Mouse (Mus musculus) ES-Bruce4 (cell line): ENCODE results near the gene Pwp2. TPM values are rescaled to one million over a fixed set of nuclear protein-coding genes. Genes with fewer than 3 reads are reported as not detected.
A peak's percentile ranks its signal among the peaks of the same experiment; 100 is the strongest.

Experiments used
- H3K27ac ChIP-seq: 2 replicates; pipeline ENCODE4 v1.5.1; 2012; ENCODE audit warnings: low read length, inconsistent platforms; ENCODE audit not compliant: insufficient read depth
- H3K27me3 ChIP-seq: 2 replicates; pipeline ENCODE4 v1.6.1; 2012; ENCODE audit warnings: mild to moderate bottlenecking, low read length, inconsistent platforms; ENCODE audit not compliant: control insufficient read depth, poor library complexity, insufficient read depth, severe bottlenecking
- H3K36me3 ChIP-seq: 2 replicates; pipeline ENCODE4 v1.6.1; 2012; ENCODE audit warnings: inconsistent platforms, mild to moderate bottlenecking, low read length, moderate library complexity; ENCODE audit not compliant: control insufficient read depth, poor library complexity, insufficient read depth, severe bottlenecking
- H3K4me1 ChIP-seq: one replicate; pipeline ENCODE4 v1.8.1; 2011; ENCODE audit warnings: low read length; ENCODE audit not compliant: control insufficient read depth, insufficient read depth
- H3K4me3 ChIP-seq: 2 replicates; pipeline ENCODE4 v1.5.1; 2011; ENCODE audit warnings: low read depth, mild to moderate bottlenecking, low read length
- H3K9ac ChIP-seq: 2 replicates; pipeline ENCODE4 v1.6.1; 2012; ENCODE audit warnings: low read depth, mild to moderate bottlenecking, inconsistent platforms; ENCODE audit not compliant: poor library complexity, severe bottlenecking
- H3K9me3 ChIP-seq: replicated peaks from 2 replicates; pipeline ENCODE4 v1.6.1; 2012; ENCODE audit warnings: mild to moderate bottlenecking, low read length, inconsistent platforms; ENCODE audit not compliant: control insufficient read depth, poor library complexity, insufficient read depth, severe bottlenecking
- CTCF ChIP-seq: IDR thresholded peaks from one replicate; pipeline ENCODE4 v1.8.1; 2011; ENCODE audit warnings: low read depth, low read length
- EP300 ChIP-seq: IDR thresholded peaks from 2 replicates; pipeline ENCODE4 v1.6.1; 2011; ENCODE audit warnings: low read depth, low read length; ENCODE audit not compliant: insufficient read depth
- POLR2A ChIP-seq: IDR thresholded peaks from one replicate; pipeline ENCODE4 v1.8.1; 2011; ENCODE audit warnings: low read length; ENCODE audit not compliant: insufficient read depth
- polyA plus RNA-seq: library from polyadenylated mRNA; stranded (reverse); fragments of >200 nt; gene quantifications from 2 replicates; pipeline ENCODE4 v1.2.4, GENCODE M21; 2011; ENCODE audit warnings: low read depth; ENCODE audit not compliant: missing spikeins, insufficient read depth, insufficient read length

Gene Pwp2
- polyA plus RNA-seq, 1 experiment: 25.4 TPM

DNA sequence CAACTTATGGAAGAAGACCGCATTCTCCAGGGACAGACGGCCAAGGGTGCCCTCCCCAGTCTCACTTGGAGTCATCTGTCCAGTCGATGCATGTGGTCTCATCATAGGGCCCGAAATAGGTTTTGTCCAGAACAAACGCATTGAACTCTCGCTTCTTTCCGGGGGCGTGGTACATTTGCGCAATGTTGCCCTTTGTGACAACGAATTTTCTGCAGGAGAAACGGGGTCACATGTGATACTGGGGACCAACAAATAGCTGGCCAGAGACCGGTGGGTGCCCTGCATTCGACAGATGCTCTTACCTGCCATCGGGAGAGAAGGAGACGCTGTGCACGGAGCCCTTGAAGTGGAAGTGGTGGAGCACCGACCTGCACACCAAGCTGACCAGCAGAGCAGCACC lies 2.6 kb downstream of the Pwp2 start:
- peaks cover 30% of the 10 kb centered on the region for H3K36me3 ChIP-seq
- no peaks in the 10 kb centered on the region for H3K9me3 ChIP-seq

GRCm38 (mm10) chr10:78174474-78174873 lies 10.5 kb downstream of the Pwp2 start:
- H3K27me3 ChIP-seq: no peaks in the 10 kb centered on the region
- H3K9me3 ChIP-seq: no peaks in the 10 kb centered on the region
- H3K9ac ChIP-seq: no peak overlapping the region
- no peak overlapping the region for H3K4me3 ChIP-seq
- H3K36me3 ChIP-seq: peaks cover 54% of the 10 kb centered on the region
- no peaks in the 10 kb centered on the region for H3K4me1 ChIP-seq
- H3K27ac ChIP-seq: no peak overlapping the region
- TF ChIP-seq POLR2A (no peak), EP300 (no peak), CTCF (no peak)

More for the DNA sequence above, 2.6 kb downstream of the Pwp2 start:
- Histone ChIP-seq H3K4me3 (no peak overlapping the region), H3K27me3 (no peaks in the 10 kb centered on the region), H3K4me1 (no peaks in the 10 kb centered on the region), H3K27ac (no peak overlapping the region), H3K9ac (no peak overlapping the region)
- TF ChIP-seq EP300 (no peak), POLR2A (no peak), CTCF (no peak)

DNA sequence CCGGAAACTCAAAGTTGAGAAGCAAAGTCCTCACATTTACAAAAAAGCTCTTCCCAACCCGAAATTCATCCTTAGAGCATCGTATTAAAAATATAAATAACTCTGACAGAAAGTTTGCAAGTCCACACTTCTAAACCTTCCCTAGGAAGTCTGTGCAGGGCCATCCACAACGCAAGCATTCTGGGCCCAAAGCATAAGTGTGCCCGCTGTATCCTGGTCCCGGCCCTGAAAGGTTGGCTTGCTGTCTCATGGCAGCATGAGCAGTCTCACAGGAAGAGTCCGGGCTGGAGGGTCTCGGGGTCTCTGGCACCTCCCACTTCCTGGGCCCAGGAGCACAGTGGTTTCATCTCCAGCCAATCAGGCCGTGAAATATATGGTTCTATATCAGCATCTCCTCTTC lies 13.4 kb downstream of the Pwp2 start:
- no peaks in the 10 kb centered on the region for H3K27me3 ChIP-seq
- no peaks in the 10 kb centered on the region for H3K9me3 ChIP-seq
- H3K4me1 ChIP-seq: no peaks in the 10 kb centered on the region
- peaks cover 34% of the 10 kb centered on the region for H3K36me3 ChIP-seq
- H3K4me3 ChIP-seq: no peak overlapping the region
- no peak overlapping the region for H3K9ac ChIP-seq
- TF ChIP-seq POLR2A: no peak
- no peak for TF ChIP-seq CTCF
- no peak for TF ChIP-seq EP300
- no peak overlapping the region for H3K27ac ChIP-seq

DNA sequence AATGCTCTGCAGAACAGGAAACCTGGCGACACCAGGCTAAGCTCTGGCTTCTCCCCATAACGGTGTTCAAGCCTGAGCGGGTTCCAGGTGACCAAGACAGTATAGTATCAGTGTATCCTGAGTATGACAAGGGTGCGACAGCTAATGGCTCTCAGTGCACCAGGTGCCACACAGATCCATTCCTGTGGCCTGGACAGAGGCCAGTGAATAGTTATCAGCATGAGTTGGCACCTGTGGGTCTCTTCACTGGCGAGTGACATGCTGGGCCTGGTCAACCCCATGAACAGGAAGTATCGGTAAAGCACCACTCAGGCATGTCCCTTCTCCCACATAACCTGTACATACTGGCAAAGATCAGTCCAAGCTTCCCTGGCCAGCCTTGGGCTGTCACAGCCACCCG lies 13.9 kb downstream of the Pwp2 start:
- no peaks in the 10 kb centered on the region for H3K4me1 ChIP-seq
- no peaks in the 10 kb centered on the region for H3K27me3 ChIP-seq
- H3K4me3 ChIP-seq: no peak overlapping the region
- peaks cover 31% of the 10 kb centered on the region for H3K36me3 ChIP-seq
- TF ChIP-seq EP300: no peak
- TF ChIP-seq CTCF: no peak
- TF ChIP-seq POLR2A: no peak
- no peaks in the 10 kb centered on the region for H3K9me3 ChIP-seq
- H3K9ac ChIP-seq: no peak overlapping the region
- H3K27ac ChIP-seq: no peak overlapping the region

DNA sequence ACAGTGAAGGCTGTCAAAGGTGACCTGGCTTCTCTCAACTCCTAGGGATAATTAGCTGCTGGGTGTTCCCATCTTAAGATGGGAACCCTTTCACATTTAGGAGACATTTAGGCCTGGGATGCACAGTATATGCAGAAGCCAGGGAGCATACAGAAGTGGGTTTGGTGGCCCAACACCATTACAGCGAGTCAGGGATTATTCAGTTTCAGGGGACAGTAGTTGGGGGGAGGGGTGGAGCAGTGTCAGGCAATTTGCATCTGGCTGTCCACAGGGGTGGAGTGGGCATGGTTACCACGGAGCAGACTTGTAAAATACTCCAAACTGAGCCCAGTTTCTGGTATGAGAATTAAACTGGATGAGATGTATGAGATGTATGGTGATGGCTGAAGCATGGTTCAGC lies 14.5 kb downstream of the Pwp2 start:
- Histone ChIP-seq H3K9me3 (no peaks in the 10 kb centered on the region), H3K9ac (no peak overlapping the region), H3K36me3 (peaks cover 26% of the 10 kb centered on the region), H3K4me3 (no peak overlapping the region), H3K27ac (0 out of 2 replicates have a peak overlapping the region, but pooled peaks have one; percentile 3), H3K27me3 (no peaks in the 10 kb centered on the region), H3K4me1 (no peaks in the 10 kb centered on the region)
- TF ChIP-seq EP300: no peak
- no peak for TF ChIP-seq CTCF
- no peak for TF ChIP-seq POLR2A

GRCm38 (mm10) chr10:78169281-78170042 lies 15.5 kb downstream of the Pwp2 start, which contains the start of gene D10Jhu81e:
D10Jhu81e (minus strand) TSS chr10:78169782.
- H3K27ac ChIP-seq: 0 out of 2 replicates have a peak within 1 kb of the TSS, but pooled peaks have one; percentile 3
- TF ChIP-seq POLR2A (peak; percentile 39), CTCF (no peak), EP300 (no peak)
- no peaks in the 10 kb centered on the region for H3K27me3 ChIP-seq
- H3K9me3 ChIP-seq: no peaks in the 10 kb centered on the region
- H3K4me1 ChIP-seq: no peaks in the 10 kb centered on the region
- H3K4me3 ChIP-seq: peak within 1 kb of the TSS; percentile 85
- H3K9ac ChIP-seq: peak within 1 kb of the TSS; percentile 53
- H3K36me3 ChIP-seq: peaks cover 22% of the 10 kb centered on the region
